Mouse (Mus musculus): Measurements from ENCODE around the gene Foxo1.

The Foxo1 gene

DNA sequence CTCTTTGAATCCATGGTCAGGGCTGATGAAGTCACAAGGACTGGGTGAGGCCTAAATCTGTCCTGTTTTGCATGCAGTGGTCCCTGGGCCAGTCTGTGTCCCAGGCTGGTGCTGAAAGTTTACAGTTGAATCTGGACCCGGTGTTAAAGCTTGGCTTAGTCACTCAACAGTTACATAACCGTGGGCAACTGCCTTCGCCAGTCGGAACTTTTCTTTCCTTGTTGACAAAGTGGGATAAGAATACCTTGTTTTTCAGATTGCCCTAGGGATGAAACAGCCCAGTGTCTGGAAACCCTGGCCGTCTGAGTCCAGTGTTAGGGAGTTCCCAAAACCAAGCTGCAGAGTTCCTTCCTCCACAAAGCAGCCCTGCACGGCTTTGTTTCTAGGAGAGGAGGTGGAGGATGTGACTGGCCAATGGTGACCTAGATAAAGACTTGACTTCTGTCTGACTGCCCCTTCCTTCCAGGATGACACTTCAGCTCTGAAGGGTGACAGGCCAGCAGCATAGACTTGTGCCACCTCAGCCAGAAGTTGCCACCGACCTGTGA, 101.8 kb downstream of the Foxo1 start:
- DNase-seq: no peak

DNA sequence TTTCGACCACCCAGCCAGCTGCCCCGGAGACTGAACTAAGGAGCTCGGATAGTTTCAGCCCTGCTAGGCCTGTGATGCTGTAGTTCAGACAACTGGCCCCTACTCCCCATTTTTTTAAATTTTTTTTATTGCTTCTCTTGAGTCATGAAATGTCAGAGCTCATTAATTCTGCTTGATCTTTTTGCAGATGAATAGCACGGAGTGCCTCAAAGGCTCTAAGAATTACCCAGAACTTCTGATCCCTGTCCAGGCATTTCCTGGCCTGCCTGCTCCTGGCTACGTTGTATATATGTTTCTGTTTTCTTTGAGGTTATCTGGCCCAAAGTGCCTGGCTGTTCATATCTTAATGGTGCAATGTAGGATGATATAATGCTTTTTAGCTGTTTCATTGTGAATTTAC, 108.8 kb downstream of the Foxo1 start:
- DNase-seq: no peak

DNA sequence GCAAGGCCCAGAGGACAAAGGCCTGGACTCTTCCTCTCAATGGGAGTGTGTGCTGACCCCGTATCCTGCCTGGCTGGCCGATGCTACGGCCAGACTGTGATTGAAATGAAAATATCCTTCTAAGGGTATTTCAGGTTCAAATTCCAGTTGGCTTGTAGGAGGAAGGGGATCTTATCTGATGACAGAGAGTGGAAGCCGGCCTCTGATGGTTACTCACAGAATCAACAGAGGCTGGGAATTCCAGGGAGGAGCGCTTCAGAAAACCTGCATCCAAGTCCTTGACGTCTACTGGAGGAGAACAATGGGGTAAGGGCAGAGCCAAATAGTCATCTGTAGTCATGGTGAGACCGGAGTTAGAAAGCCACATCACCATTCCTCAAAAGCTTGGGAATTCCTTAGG, 115.2 kb downstream of the Foxo1 start:
- DNase-seq: peak; percentile 25 to 52

GRCm38 (mm10) chr3:52386343-52386742, 118.2 kb downstream of the Foxo1 start:
- DNase-seq: no peak

- no peak for DNase-seq
Measured at GRCm38 (mm10) chr3:52390321-52390720, 122.2 kb downstream of the Foxo1 start.

DNA sequence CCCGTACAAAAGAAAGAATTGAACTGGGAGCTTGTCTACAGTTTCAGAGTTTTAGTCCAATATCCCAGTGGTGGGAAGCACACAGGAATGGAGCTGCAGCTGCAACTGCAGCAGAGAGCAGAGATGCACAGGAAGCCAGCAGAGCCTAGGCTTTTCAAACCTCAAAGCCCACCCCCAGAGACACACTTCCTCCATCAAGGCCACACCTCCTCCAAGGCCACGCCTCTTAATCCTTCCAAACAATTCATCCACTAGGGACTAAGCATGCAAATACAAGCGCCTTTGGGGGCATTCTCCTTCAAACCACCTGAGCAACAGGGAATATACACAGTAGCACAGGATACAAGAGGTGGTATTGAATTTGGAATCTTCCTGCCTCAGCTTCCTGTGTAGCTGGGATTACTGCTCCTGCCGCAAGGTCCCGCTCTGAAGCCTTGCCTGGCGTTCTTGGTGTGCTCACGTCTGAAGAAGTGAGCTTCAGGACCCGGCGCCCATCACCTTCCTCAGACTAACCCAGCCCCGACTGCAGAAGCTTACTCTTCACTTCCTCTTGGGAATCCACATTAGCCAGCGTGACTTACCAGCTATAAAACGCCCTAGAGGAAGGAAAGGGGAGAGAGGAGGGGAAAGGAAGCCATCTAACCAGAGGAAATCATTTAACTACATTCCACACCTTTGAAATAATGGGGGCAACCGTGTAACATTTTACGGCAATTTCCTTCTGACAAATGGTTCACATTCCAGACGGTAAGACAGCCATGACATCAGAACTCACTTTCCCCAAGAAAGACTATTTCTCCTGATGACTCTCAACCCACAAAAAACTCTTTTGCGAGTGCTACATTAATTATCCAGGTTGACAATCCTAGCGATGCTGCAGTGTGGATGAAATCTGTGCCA, 122.9 kb downstream of the Foxo1 start:
- DNase-seq: no peak

GRCm38 (mm10) chr3:52391897-52392296, 123.8 kb downstream of the Foxo1 start:
- DNase-seq: no peak

GRCm38 (mm10) chr3:52392521-52392920, 124.4 kb downstream of the Foxo1 start:
- DNase-seq: no peak

DNA sequence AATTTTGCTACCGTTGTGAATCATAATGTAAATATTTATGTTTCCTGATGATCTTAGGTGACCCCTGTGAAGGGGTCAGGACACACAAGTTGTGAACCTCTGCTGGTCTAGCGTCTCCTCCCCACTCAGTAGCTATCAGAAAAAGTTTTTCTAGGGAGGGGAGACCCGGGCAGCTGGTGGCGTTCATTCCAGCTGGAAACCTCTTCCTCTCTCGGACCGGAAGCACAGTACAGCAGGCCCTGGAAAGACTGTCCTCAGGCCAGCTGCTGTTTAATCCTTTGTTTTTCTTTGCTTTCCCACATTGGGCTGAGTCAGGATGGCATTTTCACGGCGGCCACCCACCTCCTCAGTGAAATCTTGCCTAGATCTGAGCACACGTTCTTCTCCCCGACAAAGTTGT, 125.0 kb downstream of the Foxo1 start:
- no peak for DNase-seq

GRCm38 (mm10) chr3:52396121-52396731, 128.1 kb downstream of the Foxo1 start:
- DNase-seq: no peak

GRCm38 (mm10) chr3:52396951-52397615, 128.9 kb downstream of the Foxo1 start:
- no peak for DNase-seq

- DNase-seq: no peak
Measured at GRCm38 (mm10) chr3:52397961-52398360, 129.8 kb downstream of the Foxo1 start.

GRCm38 (mm10) chr3:52400284-52401161, 132.4 kb downstream of the Foxo1 start:
- DNase-seq: no peak

DNA sequence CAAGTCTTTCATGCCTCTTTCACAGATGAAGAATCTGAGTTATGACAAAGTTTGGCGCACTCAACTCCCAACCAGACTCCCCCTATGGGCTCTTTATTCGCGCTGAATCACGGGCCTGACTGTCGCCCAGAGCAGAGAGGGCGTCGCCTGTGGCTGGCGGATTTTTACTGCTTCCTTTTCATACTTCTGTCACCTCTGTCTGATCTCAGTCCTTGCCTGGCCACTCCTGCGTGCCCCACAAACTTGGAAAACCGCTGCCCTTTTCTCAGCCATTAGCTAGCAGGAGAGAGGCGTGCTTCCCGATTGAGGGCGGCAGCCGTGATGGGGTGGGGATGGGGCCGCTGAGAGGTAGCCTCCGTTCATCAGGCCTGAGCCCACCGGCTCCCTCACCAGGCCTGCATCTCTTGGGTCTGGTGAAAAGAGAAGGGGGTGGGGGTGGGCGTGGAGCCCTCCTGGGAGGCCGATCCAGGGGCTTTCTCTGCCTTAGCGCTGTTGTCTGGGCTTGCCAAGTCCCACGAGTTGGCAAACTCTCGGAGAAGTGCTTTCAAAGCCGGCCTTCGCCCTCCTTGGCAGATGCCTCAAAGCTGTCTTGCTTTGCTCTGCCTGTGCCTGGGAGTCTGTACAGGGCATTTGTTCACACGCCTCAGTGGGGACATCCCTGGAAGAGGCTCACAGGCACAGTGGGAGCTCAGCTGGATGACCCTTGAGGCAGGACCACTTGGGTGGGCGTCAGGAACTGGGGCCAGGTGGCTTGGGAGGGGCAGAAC, 133.2 kb downstream of the Foxo1 start:
- peak; percentile 69 to 79 for DNase-seq

All from kidney, adult 8-10 months (tissue).